In the genomic region with DNA sequence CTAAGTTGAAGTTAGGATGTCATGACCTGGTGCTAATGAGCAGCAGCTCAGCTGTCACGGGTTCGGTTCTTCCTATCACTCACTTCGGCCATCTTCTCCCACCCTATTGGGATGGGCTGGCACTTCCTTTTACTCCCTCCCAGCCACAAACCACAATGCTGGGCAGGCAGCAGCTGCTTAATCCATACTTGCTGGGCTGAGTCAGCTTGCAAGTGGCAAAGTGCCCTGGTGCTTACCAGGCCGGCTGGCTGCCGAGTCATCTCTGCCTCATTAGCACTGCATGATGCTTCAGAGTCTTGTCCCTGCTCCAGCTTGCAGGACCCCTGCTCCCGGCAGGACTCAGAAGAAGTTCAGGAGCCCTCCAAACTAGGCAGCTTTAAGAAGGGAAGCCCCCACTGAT, we compare ENCODE assay signal across 10 mouse cellular contexts. TPM values are rescaled to one million over a fixed set of nuclear protein-coding genes. Genes with fewer than 3 reads are reported as not detected.
DNase-seq lines count a peak whose midpoint lies in the region; ATAC-seq and TF ChIP-seq lines count a peak whose summit lies in the region.
"Had no signal": no experiment of that assay in that cellular context is flagged by ENCODE, and none has a peak within 500 bp of the region (broad histone marks: within the 10 kb centered on the region; RNA-seq: fewer than 3 reads in every experiment).

No protein-coding gene starts in this region.

- H3K9me3 ChIP-seq in forebrain, embryonic 10.5 days: no peaks in the 10 kb centered on the region
- H3K9me3 ChIP-seq in forebrain, embryonic 11.5 days (ENCODE audit: control insufficient read depth, low read length): no peaks in the 10 kb centered on the region
- no peaks in the 10 kb centered on the region for H3K9me3 ChIP-seq in CH12.LX (replicated peaks; ENCODE audit: low read length)
- H3K9me3 ChIP-seq in megakaryocyte, embryonic 14.5 days: no peaks in the 10 kb centered on the region
- H3K9me3 ChIP-seq: G1E had no signal

- DNase-seq in forebrain, embryonic 10.5 days (ENCODE audit: extremely low spot score, low spot score): no peak
- no peak for DNase-seq in forebrain, embryonic 11.5 days (ENCODE audit: low spot score)
- peak; percentile 24 for DNase-seq in CH12.LX (ENCODE audit: extremely low read depth)
- peak; percentile 65 to 69 for DNase-seq in frontal cortex, postnatal 36 days (ENCODE audit: low spot score in 2 of 2)
- DNase-seq in spleen, postnatal 36 days (ENCODE audit: low spot score in 2 of 2): no peak
- DNase-seq in spleen, postnatal 10 days (ENCODE audit: low spot score in 2 of 2): no peak
- no peak for DNase-seq in spleen, adult 18-20 months

- 75% methylated on average over 6 of the region's 6 CpGs for WGBS in forebrain, embryonic 10.5 days
- WGBS in forebrain, embryonic 11.5 days: 69% methylated on average over 6 of the region's 6 CpGs

- peaks cover 37% of the 10 kb centered on the region for H3K4me1 ChIP-seq in forebrain, embryonic 10.5 days
- H3K4me1 ChIP-seq in forebrain, embryonic 11.5 days (replicated peaks; ENCODE audit: control insufficient read depth, insufficient read depth, low read length): peaks cover 5% of the 10 kb centered on the region; the same call in 1 of the 2 replicates
- peaks cover 19 to 44% of the 10 kb centered on the region in 2 experiments for H3K4me1 ChIP-seq in CH12.LX (ENCODE audit: control insufficient read depth in 1 of 2, insufficient read depth in 2 of 2)
- H3K4me1 ChIP-seq in megakaryocyte, embryonic 14.5 days: peaks cover 90% of the 10 kb centered on the region

- H3K4me3 ChIP-seq in forebrain, embryonic 10.5 days: no peak overlapping the region
- no peak overlapping the region for H3K4me3 ChIP-seq in forebrain, embryonic 11.5 days (ENCODE audit: low read depth, low read length)
- H3K4me3 ChIP-seq in CH12.LX (replicated peaks in 1 of 3; ENCODE audit: low read depth in 2 of 3, low read length in 2 of 3, poor library complexity in 1 of 3): no peak overlapping the region
- H3K4me3 ChIP-seq in megakaryocyte, embryonic 14.5 days (replicated peaks): peak overlapping the region; percentile 69
- H3K4me3 ChIP-seq: erythroblast, embryonic 14.5 days had no signal

- no peak for TF ChIP-seq CTCF in CH12.LX (conservative IDR thresholded peaks at IDR 0.05 in 1 of 2, IDR thresholded peaks at IDR 0.05 in 1 of 2; ENCODE audit: low read depth in 2 of 2, low read length in 2 of 2)

- no peak for TF ChIP-seq EP300 in CH12.LX (IDR thresholded peaks at IDR 0.05; ENCODE audit: low read length)

- peak overlapping the region; percentile 71; the same call in 1 of the 2 replicates for H3K27ac ChIP-seq in forebrain, embryonic 10.5 days
- H3K27ac ChIP-seq in forebrain, embryonic 11.5 days (ENCODE audit: low read depth, low read length): no peak overlapping the region
- no peak overlapping the region for H3K27ac ChIP-seq in CH12.LX (ENCODE audit: insufficient read depth, low read depth)

- in situ Hi-C loops in CH12.LX (cut with MboI; ENCODE audit: low pct_ligation_motif_present, low pct_unique_long_range_greater_than_20kb, low sequenced_read_pairs): no loop called here

- TF ChIP-seq RAD21 in CH12.LX (IDR thresholded peaks at IDR 0.05; ENCODE audit: low read depth, low read length): no peak

- no peaks in the 10 kb centered on the region for H3K79me2 ChIP-seq in CH12.LX (replicated peaks; ENCODE audit: control insufficient read depth, extremely low read depth, insufficient read depth, poor library complexity, severe bottlenecking)

- TF ChIP-seq POLR2A in CH12.LX (IDR thresholded peaks at IDR 0.05; ENCODE audit: low read depth, low read length): no peak

- peaks cover 21% of the 10 kb centered on the region for H3K27me3 ChIP-seq in forebrain, embryonic 10.5 days (ENCODE audit: poor library complexity, severe bottlenecking)
- H3K27me3 ChIP-seq in forebrain, embryonic 11.5 days (ENCODE audit: control insufficient read depth, insufficient read depth, low read length): no peaks in the 10 kb centered on the region
- no peaks in the 10 kb centered on the region for H3K27me3 ChIP-seq in CH12.LX (replicated peaks)
- peaks cover 9% of the 10 kb centered on the region for H3K27me3 ChIP-seq in megakaryocyte, embryonic 14.5 days (replicated peaks)

- H3K36me3 ChIP-seq in forebrain, embryonic 10.5 days (replicated peaks): no peaks in the 10 kb centered on the region
- H3K36me3 ChIP-seq in forebrain, embryonic 11.5 days (ENCODE audit: control insufficient read depth, insufficient read depth, low read length): no peaks in the 10 kb centered on the region
- H3K36me3 ChIP-seq in CH12.LX (replicated peaks in 1 of 2; ENCODE audit: control insufficient read depth in 1 of 2, insufficient read depth in 1 of 2, low read length in 1 of 2): no peaks in the 10 kb centered on the region
- no peaks in the 10 kb centered on the region for H3K36me3 ChIP-seq in megakaryocyte, embryonic 14.5 days (replicated peaks; ENCODE audit: low read length)
- H3K36me3 ChIP-seq: G1E had no signal

- dilution Hi-C loops in CH12.LX (cut with MboI; ENCODE audit: extremely low pct_ligation_motif_present, extremely low pct_unique_long_range_greater_than_20kb, low sequenced_read_pairs): no loop called here

- no peak overlapping the region for H3K4me2 ChIP-seq in forebrain, embryonic 11.5 days (ENCODE audit: low read depth, low read length, severe bottlenecking)
- no peak overlapping the region for H3K4me2 ChIP-seq in CH12.LX (ENCODE audit: insufficient read depth, low read depth, poor library complexity, severe bottlenecking)

- H3K9ac ChIP-seq in forebrain, embryonic 11.5 days (ENCODE audit: low read length): no peak overlapping the region
- H3K9ac ChIP-seq in CH12.LX (ENCODE audit: insufficient read depth, low read depth): no peak overlapping the region

- no peak for ATAC-seq in forebrain, embryonic 11.5 days (replicated peaks; ENCODE audit: low FRiP score)

TF ChIP-seq in CH12.LX, 34 proteins besides CTCF, POLR2A, EP300 and RAD21:
- no peak for TF ChIP-seq JUND (conservative IDR thresholded peaks at IDR 0.05; ENCODE audit: low read depth, low read length)
- TF ChIP-seq CHD2 (IDR thresholded peaks at IDR 0.05; ENCODE audit: low read length): no peak
- TF ChIP-seq JUN (IDR thresholded peaks at IDR 0.05; ENCODE audit: insufficient read depth, low read depth, low read length): no peak
- no peak for TF ChIP-seq PAX5 (IDR thresholded peaks at IDR 0.05; ENCODE audit: low read length)
- no peak for TF ChIP-seq ZMIZ1 (IDR thresholded peaks at IDR 0.05; ENCODE audit: low read depth, low read length)
- TF ChIP-seq MAZ (IDR thresholded peaks at IDR 0.05; ENCODE audit: low read depth, low read length): no peak
- no peak for TF ChIP-seq ZNF384 (IDR thresholded peaks at IDR 0.05; ENCODE audit: low read depth, low read length)
- no peak for TF ChIP-seq BHLHE40 (IDR thresholded peaks at IDR 0.05; ENCODE audit: low read depth, low read length)
- TF ChIP-seq POLR2AphosphoS2 (IDR thresholded peaks at IDR 0.05; ENCODE audit: low read depth, low read length): no peak

RNA-seq across cellular contexts. Expression of a gene that starts 49.2 kb away (rescaled TPM):
- 25.2 and 27.1 TPM in 2 replicates for polyA plus RNA-seq in forebrain, embryonic 10.5 days (2016; fragmentation: Nextera tagmentation; extraction: Ambion mirVana)
- polyA plus RNA-seq in forebrain, embryonic 11.5 days (2014; fragmentation: Nextera tagmentation; extraction: Ambion mirVana): 55.1 and 58.3 TPM in 2 replicates
- total RNA-seq in CH12.LX (2012; rRNA removed) (47.5 and 52.9 TPM in 2 replicates), CH12.LX (2014; rRNA removed) (41.8 and 42.1 TPM in 2 replicates)
- 48.6 and 54.1 TPM in 2 replicates for polyA plus RNA-seq in CH12.LX (2012; ENCODE audit: insufficient read length, low read depth)
- polyA plus RNA-seq in megakaryocyte, embryonic 14.5 days (2012; ENCODE audit: insufficient read depth, low replicate concordance): 146 and 207 TPM in 2 replicates

Comparison
In these comparisons a context has a peak if more than half of its experiments do, and no peak if none do; other contexts are left out.
1. DNase-seq: peak in CH12.LX (single experiment) and frontal cortex, postnatal 36 days (2 of 2); none in forebrain, embryonic 10.5 days (single experiment), forebrain, embryonic 11.5 days (single experiment), spleen, postnatal 36 days (0 of 2), spleen, postnatal 10 days (0 of 2) and spleen, adult 18-20 months (0 of 2).